In genomic region chr10:81327959-81328358, GRCm38 (mm10) we compare ENCODE assay signal across 9 mouse cellular contexts. TPM values are rescaled to one million over a fixed set of nuclear protein-coding genes. Genes with fewer than 3 reads are reported as not detected.
DNase-seq lines count a peak whose midpoint lies in the region; ATAC-seq and TF ChIP-seq lines count a peak whose summit lies in the region.
"Had no signal": no experiment of that assay in that cellular context is flagged by ENCODE, and none has a peak within 500 bp of the region (broad histone marks: within the 10 kb centered on the region; RNA-seq: fewer than 3 reads in every experiment).

No protein-coding gene starts in this region.

- H3K9ac ChIP-seq in limb, embryonic 13.5 days = 0 out of 2 replicates have a peak overlapping the region, but pooled peaks have one; percentile 15

- no peaks in the 10 kb centered on the region for H3K27me3 ChIP-seq in thymus, adult 2 months (ENCODE audit: control insufficient read depth, insufficient read depth, low read length)
- H3K27me3 ChIP-seq in limb, embryonic 13.5 days = peaks cover 16% of the 10 kb centered on the region

- no peak for TF ChIP-seq POLR2A in thymus, adult 2 months (IDR thresholded peaks at IDR 0.05; ENCODE audit: control insufficient read depth, extremely low read depth, insufficient read depth, low read length, poor library complexity)

- no peaks in the 10 kb centered on the region for H3K9me3 ChIP-seq in limb, embryonic 13.5 days

- TF ChIP-seq CTCF in thymus, adult 2 months (IDR thresholded peaks at IDR 0.05; ENCODE audit: borderline replicate concordance, control insufficient read depth, extremely low read depth, insufficient read depth, low read length, poor library complexity) = no peak

- no peak overlapping the region for H3K4me2 ChIP-seq in limb, embryonic 13.5 days (replicated peaks)

- no peak for ATAC-seq in limb, embryonic 13.5 days (ENCODE audit: low FRiP score, low read depth)
- no peak for ATAC-seq in activated CD4-positive, CD25-positive, alpha-beta regulatory T cell, adult 4 months

- peak overlapping the region; percentile 68 for H3K4me3 ChIP-seq in thymus, adult 2 months (ENCODE audit: control insufficient read depth, insufficient read depth, low read length)
- H3K4me3 ChIP-seq in limb, embryonic 13.5 days = no peak overlapping the region

- 48% methylated on average over 2 of the region's 2 CpGs for WGBS in thymus, adult 2 months
- WGBS in limb, embryonic 13.5 days = 17% methylated on average over 2 of the region's 2 CpGs

- H3K36me3 ChIP-seq in thymus, adult 2 months (ENCODE audit: control insufficient read depth, insufficient read depth, low read length) = peaks cover 56% of the 10 kb centered on the region
- H3K36me3 ChIP-seq in limb, embryonic 13.5 days = peaks cover 54% of the 10 kb centered on the region

- H3K27ac ChIP-seq in thymus, adult 2 months (ENCODE audit: control insufficient read depth, insufficient read depth, low read length) = peak overlapping the region; percentile 96
- no peak overlapping the region for H3K27ac ChIP-seq in limb, embryonic 13.5 days

- H3K4me1 ChIP-seq in thymus, adult 2 months (replicated peaks; ENCODE audit: control insufficient read depth, insufficient read depth, low read length) = peaks cover 60% of the 10 kb centered on the region
- H3K4me1 ChIP-seq in limb, embryonic 13.5 days = peaks cover 28% of the 10 kb centered on the region

- peak; percentile 33 to 66 for DNase-seq in heart, adult 18-20 months
- DNase-seq in heart, postnatal 25 days (ENCODE audit: low spot score) = no peak
- DNase-seq in thymus, adult 2 months = no peak
- DNase-seq in thymus, postnatal 25 days = no peak
- DNase-seq in urinary bladder, adult 18-20 months (ENCODE audit: low spot score in 2 of 2) = no peak
- DNase-seq in cerebellum, postnatal 4 days (ENCODE audit: low spot score in 2 of 2) = no peak

- intact Hi-C loops in heart, postnatal 25 days (cut with DNase I) = loop anchor here (2.0 kb wide), 1 partner anchor 77 kb away; no protein-coding TSS in a partner anchor

RNA-seq across cellular contexts. Expression of gene Tbxa2r, which starts 0.6 kb away (rescaled TPM):
- total RNA-seq in heart, adult 18-20 months (2021) = 1 to 10 TPM; 2.5 to 2.7 TPM
- 1 to 10 TPM; 4.8 to 5.7 TPM for total RNA-seq in heart, postnatal 25 days (2021)
- polyA plus RNA-seq in thymus, adult 2 months (2012; rRNA removed) = 310 and 312 TPM in 2 replicates
- 5.2 and 7.8 TPM in 2 replicates for polyA plus RNA-seq in limb, embryonic 13.5 days (2015; fragmentation: Nextera tagmentation; extraction: Ambion mirVana)
- 10 to 100 TPM; 20.9 to 21.4 TPM for polyA plus RNA-seq in activated CD4-positive, CD25-positive, alpha-beta regulatory T cell, adult 4 months (2017; shearing (Covaris generic))

RNA-seq across cellular contexts. Expression of gene Cactin, which starts 7.1 kb away (rescaled TPM):
- total RNA-seq in heart, adult 18-20 months (2021) = 10 to 100 TPM; 14.6 to 15.8 TPM
- total RNA-seq in heart, postnatal 25 days (2021) = 10 to 100 TPM; 13.5 to 16.6 TPM
- 89.3 and 89.6 TPM in 2 replicates for polyA plus RNA-seq in thymus, adult 2 months (2012; rRNA removed)
- polyA plus RNA-seq in limb, embryonic 13.5 days (2015; fragmentation: Nextera tagmentation; extraction: Ambion mirVana) = 41.8 and 42.3 TPM in 2 replicates
- 1 to 10 TPM; 5.1 to 5.7 TPM for polyA plus RNA-seq in activated CD4-positive, CD25-positive, alpha-beta regulatory T cell, adult 4 months (2017; shearing (Covaris generic))

RNA-seq across cellular contexts. Expression of gene Gipc3, which starts 15.1 kb away (rescaled TPM):
- total RNA-seq in heart, adult 18-20 months (2021) = 1 to 10 TPM; 3.4 to 4.7 TPM
- total RNA-seq in heart, postnatal 25 days (2021) = 1 to 10 TPM; 4.8 to 5.4 TPM
- 0.70 and 0.82 TPM in 2 replicates for polyA plus RNA-seq in thymus, adult 2 months (2012; rRNA removed)
- polyA plus RNA-seq in limb, embryonic 13.5 days (2015; fragmentation: Nextera tagmentation; extraction: Ambion mirVana) = 0.06 TPM in 1 of 2 replicates, not detected in the other
- polyA plus RNA-seq in activated CD4-positive, CD25-positive, alpha-beta regulatory T cell, adult 4 months (2017; shearing (Covaris generic)) = not detected
- polyA plus RNA-seq: midbrain, postnatal 0 days had no signal

RNA-seq across cellular contexts. Expression of gene Hmg20b, which starts 22.3 kb away (rescaled TPM):
- 10 to 100 TPM; 57.1 to 62.2 TPM for total RNA-seq in heart, adult 18-20 months (2021)
- 10 to 100 TPM; 68.7 to 70.2 TPM for total RNA-seq in heart, postnatal 25 days (2021)
- polyA plus RNA-seq in thymus, adult 2 months (2012; rRNA removed) = 199 and 209 TPM in 2 replicates
- polyA plus RNA-seq in limb, embryonic 13.5 days (2015; fragmentation: Nextera tagmentation; extraction: Ambion mirVana) = 106 and 109 TPM in 2 replicates
- polyA plus RNA-seq in activated CD4-positive, CD25-positive, alpha-beta regulatory T cell, adult 4 months (2017; shearing (Covaris generic)) = 10 to 100 TPM; 18.7 to 20.6 TPM

RNA-seq across cellular contexts. Expression of gene Mfsd12, which starts 29.3 kb away (rescaled TPM):
- total RNA-seq in heart, adult 18-20 months (2021) = 10 to 100 TPM; 11.0 to 12.7 TPM
- 10 to 100 TPM; 12.5 to 13.7 TPM for total RNA-seq in heart, postnatal 25 days (2021)
- polyA plus RNA-seq in thymus, adult 2 months (2012; rRNA removed) = 65.3 and 85.5 TPM in 2 replicates
- polyA plus RNA-seq in limb, embryonic 13.5 days (2015; fragmentation: Nextera tagmentation; extraction: Ambion mirVana) = 12.2 and 13.6 TPM in 2 replicates
- 1 to 10 TPM; 1.2 TPM for polyA plus RNA-seq in activated CD4-positive, CD25-positive, alpha-beta regulatory T cell, adult 4 months (2017; shearing (Covaris generic))

Comparison
In these comparisons a context has a peak if more than half of its experiments do, and no peak if none do; other contexts are left out.
1. DNase-seq: peak in heart, adult 18-20 months (2 of 2); none in heart, postnatal 25 days (single experiment), thymus, adult 2 months (single experiment), thymus, postnatal 25 days (single experiment), urinary bladder, adult 18-20 months (0 of 2) and cerebellum, postnatal 4 days (0 of 2).
2. RNA of gene Tbxa2r, which starts 0.6 kb away (polyA plus RNA-seq): 310 to 312 TPM in thymus, adult 2 months; 20.9 to 21.4 TPM in activated CD4-positive, CD25-positive, alpha-beta regulatory T cell, adult 4 months and 5.2 to 7.8 TPM in limb, embryonic 13.5 days; every median in the first group is over 10 times any median in the second.